Mouse (Mus musculus): ENCODE results near the gene Zfp820.
"Not testable (repeated sequence)": the region's sequence is repeated elsewhere in the genome, so short reads cannot be mapped to it uniquely, and the experiment has no call there.

Zfp820 gene

GRCm38 (mm10) chr17:21845545-21846321 is at the start of gene Zfp820:
Gene Zfp820, minus strand, starts transcription at chr17:21845772.
- peak; percentile 34 for DNase-seq (ENCODE audit: low read depth, low spot score)

- DNase-seq (ENCODE audit: low read depth, low spot score) = no peak
These were observed 25.7 kb upstream of the Zfp820 start for GRCm38 (mm10) chr17:21871256-21871655.

- not testable (repeated sequence) for DNase-seq (ENCODE audit: low read depth, low spot score)
These were observed 680 bp upstream of the Zfp820 start for GRCm38 (mm10) chr17:21846322-21846582.

- no peak for DNase-seq (ENCODE audit: low read depth, low spot score)
These were observed 7.1 kb downstream of the Zfp820 start for GRCm38 (mm10) chr17:21838510-21838909.

GRCm38 (mm10) chr17:21801373-21801772 is 44.2 kb downstream of the Zfp820 start:
- DNase-seq (ENCODE audit: low read depth, low spot score) = peak; percentile 1

- DNase-seq (ENCODE audit: low read depth, low spot score) = no peak
These were observed 53.3 kb downstream of the Zfp820 start for GRCm38 (mm10) chr17:21792256-21792655.

GRCm38 (mm10) chr17:21770336-21770735 is 75.2 kb downstream of the Zfp820 start:
- no peak for DNase-seq (ENCODE audit: low read depth, low spot score)
